Mouse (Mus musculus) cerebellum, adult 2 months (tissue): ENCODE measurements around the gene BC049715.

Experiments used
- CTCF ChIP-seq: fragments of 200-500 bp; IDR thresholded peaks from 2 replicates; pipeline ENCODE4 v1.5.1; 2011; ENCODE audit warnings: low read depth, mild to moderate bottlenecking, control low read depth, low read length, moderate library complexity, borderline replicate concordance; ENCODE audit not compliant: insufficient read depth
- POLR2A ChIP-seq: fragments of 200-500 bp; IDR thresholded peaks from 2 replicates; pipeline ENCODE4 v1.6.1; 2011; ENCODE audit warnings: low read length, control low read depth, borderline replicate concordance; ENCODE audit not compliant: insufficient read depth

GRCm38 (mm10) chr6:136815381-136815780 lies 12.0 kb upstream of the BC049715 start:
- no peak for TF ChIP-seq CTCF
- TF ChIP-seq POLR2A = no peak
